Mouse (Mus musculus): Measurements from ENCODE around the gene Mat1a. TPM values are rescaled to one million over a fixed set of nuclear protein-coding genes. Genes with fewer than 3 reads are reported as not detected.

The Mat1a gene
- total and polyA plus RNA-seq, 3 experiments = not detected

DNA sequence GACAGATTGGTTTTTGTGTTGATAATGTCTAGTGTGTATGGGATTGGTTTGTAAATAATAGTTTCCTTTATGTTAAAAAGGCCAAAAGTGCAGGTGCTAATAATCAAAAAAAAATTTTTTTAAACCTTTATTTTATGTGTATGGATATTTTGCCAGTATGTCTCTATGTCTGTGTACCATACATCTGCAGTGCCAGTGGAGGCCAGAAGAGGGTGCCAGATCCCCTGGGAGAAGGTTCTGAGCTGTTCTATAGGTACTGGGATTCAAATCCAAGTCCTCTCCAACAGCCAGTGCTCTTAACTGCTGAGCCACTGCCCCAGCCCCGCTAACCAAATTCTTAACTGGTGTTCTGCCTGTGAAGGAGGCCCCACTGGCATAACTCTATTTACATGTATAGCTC is 17.3 kb upstream of the Mat1a start:
- Histone ChIP-seq H3K4me3 (ENCODE audit: control insufficient read depth in 1 of 2, insufficient read depth in 1 of 2, low read depth in 2 of 2, low read length in 2 of 2) (no peak overlapping the region), H3K4me1 (ENCODE audit: control insufficient read depth in 1 of 2, insufficient read depth in 2 of 2, low read length in 2 of 2) (no peaks in the 10 kb centered on the region), H3K9ac (ENCODE audit: control insufficient read depth, low read depth, low read length, poor library complexity, severe bottlenecking) (no peak overlapping the region), H3K79me2 (ENCODE audit: control insufficient read depth, insufficient read depth, low read length, poor library complexity) (no peaks in the 10 kb centered on the region), H3K27me3 (ENCODE audit: control insufficient read depth in 1 of 2, insufficient read depth in 2 of 2, low read length in 2 of 2) (no peaks in the 10 kb centered on the region; a peak in 1 of 4 replicates), H3K9me3 (replicated peaks; ENCODE audit: insufficient read depth, low read length) (no peaks in the 10 kb centered on the region), H3K36me3 (ENCODE audit: control insufficient read depth in 1 of 2, insufficient read depth in 2 of 2, low read length in 2 of 2) (no peaks in the 10 kb centered on the region), H3K27ac (ENCODE audit: control insufficient read depth, low read depth, low read length) (no peak overlapping the region)
- peak; percentile 14 for TF ChIP-seq RAD21 (IDR thresholded peaks at IDR 0.05; ENCODE audit: low read depth, low read length)
- TF ChIP-seq NRF1 (IDR thresholded peaks at IDR 0.05; ENCODE audit: insufficient read depth, low read depth, low read length, poor library complexity, severe bottlenecking) = no peak
- no peak for TF ChIP-seq MAX (IDR thresholded peaks at IDR 0.05; ENCODE audit: low read length)
- no peak for TF ChIP-seq ELF1 (IDR thresholded peaks at IDR 0.05; ENCODE audit: low read depth, low read length)
- no peak for TF ChIP-seq E2F4 (IDR thresholded peaks at IDR 0.05; ENCODE audit: borderline replicate concordance, low read depth, low read length)
- TF ChIP-seq USF1 (IDR thresholded peaks at IDR 0.05; ENCODE audit: low read depth, low read length) = no peak
- no peak for TF ChIP-seq EP300 (IDR thresholded peaks at IDR 0.05; ENCODE audit: low read depth in 1 of 2, low read length in 2 of 2)
- TF ChIP-seq ETS1 (IDR thresholded peaks at IDR 0.05; ENCODE audit: low read depth, low read length) = no peak
- no peak for TF ChIP-seq KAT2A (conservative IDR thresholded peaks at IDR 0.05; ENCODE audit: low read depth, low read length)
- no peak for TF ChIP-seq MAZ (IDR thresholded peaks at IDR 0.05; ENCODE audit: low read depth, low read length)
- no peak for TF ChIP-seq CHD1 (IDR thresholded peaks at IDR 0.05; ENCODE audit: low read depth, low read length)
- TF ChIP-seq NELFE (IDR thresholded peaks at IDR 0.05; ENCODE audit: low read depth, low read length) = no peak
- peak; percentile 29; the same call in 1 of the 2 replicates for TF ChIP-seq SMC3 (IDR thresholded peaks at IDR 0.05; ENCODE audit: low read depth, low read length)
- TF ChIP-seq GABPA (IDR thresholded peaks at IDR 0.05; ENCODE audit: low read depth, low read length) = no peak
- TF ChIP-seq MYB (IDR thresholded peaks at IDR 0.05; ENCODE audit: low read depth, low read length) = no peak
- TF ChIP-seq GATA1 (IDR thresholded peaks at IDR 0.05; ENCODE audit: low read depth, low read length) = no peak
- TF ChIP-seq CTCF (IDR thresholded peaks at IDR 0.05 in 2 of 3, conservative IDR thresholded peaks at IDR 0.05 in 1 of 3; ENCODE audit: control insufficient read depth in 1 of 3, insufficient read depth in 1 of 3, low read depth in 2 of 3, low read length in 3 of 3, poor library complexity in 1 of 3, severe bottlenecking in 1 of 3) = peak; percentile 58 to 66 (median 60)
- peak; percentile 50 for DNase-seq (ENCODE audit: low read depth, low spot score)

- H3K36me3 ChIP-seq (ENCODE audit: control insufficient read depth in 1 of 2, insufficient read depth in 2 of 2, low read length in 2 of 2) = no peaks in the 10 kb centered on the region
- no peaks in the 10 kb centered on the region for H3K4me1 ChIP-seq (ENCODE audit: control insufficient read depth in 1 of 2, insufficient read depth in 2 of 2, low read length in 2 of 2)
- no peak overlapping the region for H3K27ac ChIP-seq (ENCODE audit: control insufficient read depth, low read depth, low read length)
- no peak overlapping the region for H3K4me3 ChIP-seq (ENCODE audit: control insufficient read depth in 1 of 2, insufficient read depth in 1 of 2, low read depth in 2 of 2, low read length in 2 of 2)
- H3K9me3 ChIP-seq (replicated peaks; ENCODE audit: insufficient read depth, low read length) = no peaks in the 10 kb centered on the region
- DNase-seq (ENCODE audit: low read depth, low spot score) = peak; percentile 65
- no peaks in the 10 kb centered on the region for H3K79me2 ChIP-seq (ENCODE audit: control insufficient read depth, insufficient read depth, low read length, poor library complexity)
- no peaks in the 10 kb centered on the region for H3K27me3 ChIP-seq (ENCODE audit: control insufficient read depth in 1 of 2, insufficient read depth in 2 of 2, low read length in 2 of 2)
- TF ChIP-seq SMC3 (IDR thresholded peaks at IDR 0.05; ENCODE audit: low read depth, low read length) = peak; percentile 43
- TF ChIP-seq CTCF (IDR thresholded peaks at IDR 0.05 in 2 of 3, conservative IDR thresholded peaks at IDR 0.05 in 1 of 3; ENCODE audit: control insufficient read depth in 1 of 3, insufficient read depth in 1 of 3, low read depth in 2 of 3, low read length in 3 of 3, poor library complexity in 1 of 3, severe bottlenecking in 1 of 3) = peak; percentile 54 to 67 (median 62)
- no peak for TF ChIP-seq TCF12 (IDR thresholded peaks at IDR 0.05; ENCODE audit: low read depth, low read length)
- H3K9ac ChIP-seq (ENCODE audit: control insufficient read depth, low read depth, low read length, poor library complexity, severe bottlenecking) = no peak overlapping the region
These were observed 14.1 kb upstream of the Mat1a start for GRCm38 (mm10) chr14:41090777-41091176.

All from MEL (cell line).